In the genomic region with DNA sequence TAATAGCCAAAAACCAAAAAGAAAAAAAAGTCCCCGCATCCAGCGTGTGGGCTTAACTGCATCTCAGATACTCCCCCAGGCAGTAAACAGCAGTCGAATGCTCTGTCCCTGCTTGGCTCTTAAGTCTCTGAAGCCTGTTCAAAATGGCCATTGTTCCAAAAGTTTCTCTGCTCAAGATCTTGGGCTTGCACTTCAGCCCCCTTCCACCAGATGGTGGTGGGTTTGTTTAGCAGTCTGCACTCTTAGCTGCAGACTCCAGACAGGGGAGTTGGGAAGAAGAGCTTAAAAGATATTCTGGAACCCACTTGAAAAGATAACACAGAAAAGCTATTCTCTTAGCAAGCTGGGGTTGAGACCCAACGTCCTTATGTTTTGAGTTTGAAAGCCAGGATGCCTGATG, we compare ENCODE assay signal across 12 mouse cellular contexts.
DNase-seq lines count a peak whose midpoint lies in the region; ATAC-seq and TF ChIP-seq lines count a peak whose summit lies in the region.
"Had no signal": no experiment of that assay in that cellular context is flagged by ENCODE, and none has a peak within 500 bp of the region (broad histone marks: within the 10 kb centered on the region; RNA-seq: fewer than 3 reads in every experiment).

No protein-coding gene starts in this region.

- H3K9me3 ChIP-seq in hindbrain, embryonic 10.5 days, result no peaks in the 10 kb centered on the region
- H3K9me3 ChIP-seq in hindbrain, embryonic 16.5 days (ENCODE audit: control insufficient read depth, low read length), result no peaks in the 10 kb centered on the region
- H3K9me3 ChIP-seq in lung, postnatal 0 days (ENCODE audit: low read length), result no peaks in the 10 kb centered on the region
- H3K9me3 ChIP-seq in embryonic facial prominence, embryonic 11.5 days (replicated peaks; ENCODE audit: control insufficient read depth, low read length), result no peaks in the 10 kb centered on the region
- H3K9me3 ChIP-seq: liver, embryonic 13.5 days; neural tube, embryonic 12.5 days; stomach, embryonic 15.5 days had no signal

- 83% methylated on average over 4 of the region's 4 CpGs for WGBS in hindbrain, embryonic 10.5 days
- 72% methylated on average over 4 of the region's 4 CpGs for WGBS in hindbrain, embryonic 16.5 days
- 74% methylated on average over 4 of the region's 4 CpGs for WGBS in lung, postnatal 0 days
- 49% methylated on average over 4 of the region's 4 CpGs for WGBS in embryonic facial prominence, embryonic 11.5 days

- no peak for ATAC-seq in hindbrain, embryonic 16.5 days
- ATAC-seq in lung, postnatal 0 days, result no peak
- no peak for ATAC-seq in embryonic facial prominence, embryonic 11.5 days (replicated peaks; ENCODE audit: insufficient number of reproducible peaks, low FRiP score, low TSS enrichment, low read depth)

- no peaks in the 10 kb centered on the region for H3K4me1 ChIP-seq in hindbrain, embryonic 10.5 days (replicated peaks)
- H3K4me1 ChIP-seq in hindbrain, embryonic 16.5 days (ENCODE audit: control insufficient read depth, insufficient read depth, low read depth, low read length), result no peaks in the 10 kb centered on the region
- H3K4me1 ChIP-seq in lung, postnatal 0 days (ENCODE audit: insufficient read depth, low read depth, low read length), result no peaks in the 10 kb centered on the region
- H3K4me1 ChIP-seq in embryonic facial prominence, embryonic 11.5 days (ENCODE audit: control insufficient read depth, insufficient read depth, low read length), result no peaks in the 10 kb centered on the region
- H3K4me1 ChIP-seq: liver, embryonic 13.5 days; neural tube, embryonic 12.5 days; stomach, embryonic 15.5 days had no signal

- no peaks in the 10 kb centered on the region for H3K27me3 ChIP-seq in hindbrain, embryonic 10.5 days (ENCODE audit: insufficient read depth, poor library complexity, severe bottlenecking)
- no peaks in the 10 kb centered on the region for H3K27me3 ChIP-seq in hindbrain, embryonic 16.5 days (replicated peaks; ENCODE audit: control insufficient read depth, insufficient read depth, low read length)
- H3K27me3 ChIP-seq in lung, postnatal 0 days (replicated peaks; ENCODE audit: insufficient read depth, low read length), result no peaks in the 10 kb centered on the region
- no peaks in the 10 kb centered on the region for H3K27me3 ChIP-seq in embryonic facial prominence, embryonic 11.5 days (ENCODE audit: control insufficient read depth, insufficient read depth, low read length)
- H3K27me3 ChIP-seq: liver, embryonic 13.5 days; neural tube, embryonic 12.5 days; stomach, embryonic 15.5 days had no signal

- peak; percentile 6 for DNase-seq in hindbrain, embryonic 10.5 days (ENCODE audit: low spot score)
- DNase-seq in lung, postnatal 0 days (ENCODE audit: low spot score), result no peak
- no peak for DNase-seq in lung, postnatal 36 days
- DNase-seq in R1 (ENCODE audit: low read depth, low spot score), result peak; percentile 25
- DNase-seq in embryonic facial prominence, embryonic 11.5 days (ENCODE audit: low spot score), result peak; percentile 43
- no peak for DNase-seq in heart, adult 8-10 months (ENCODE audit: low spot score)
- no peak for DNase-seq in spleen, adult 12 weeks (ENCODE audit: low spot score)
- DNase-seq: adrenal gland, adult 8-10 months; liver, embryonic 13.5 days had no signal

- H3K9ac ChIP-seq in hindbrain, embryonic 16.5 days (ENCODE audit: low read depth, low read length), result no peak overlapping the region
- no peak overlapping the region for H3K9ac ChIP-seq in lung, postnatal 0 days (replicated peaks; ENCODE audit: low read depth)
- H3K9ac ChIP-seq in embryonic facial prominence, embryonic 11.5 days (replicated peaks; ENCODE audit: low read length), result no peak overlapping the region
- H3K9ac ChIP-seq: liver, embryonic 13.5 days; neural tube, embryonic 12.5 days; stomach, embryonic 15.5 days had no signal

- 0 out of 2 replicates have a peak, but pooled peaks have one; percentile 16 for TF ChIP-seq CTCF in lung, postnatal 0 days (IDR thresholded peaks at IDR 0.05)

- H3K4me2 ChIP-seq in hindbrain, embryonic 16.5 days (ENCODE audit: low read length), result no peak overlapping the region
- H3K4me2 ChIP-seq in lung, postnatal 0 days (replicated peaks; ENCODE audit: low read depth, low read length), result no peak overlapping the region
- no peak overlapping the region for H3K4me2 ChIP-seq in embryonic facial prominence, embryonic 11.5 days (ENCODE audit: low read depth, low read length)
- H3K4me2 ChIP-seq: liver, embryonic 13.5 days; neural tube, embryonic 12.5 days; stomach, embryonic 15.5 days had no signal

- H3K4me3 ChIP-seq in hindbrain, embryonic 10.5 days, result no peak overlapping the region
- H3K4me3 ChIP-seq in hindbrain, embryonic 16.5 days (ENCODE audit: low read length), result no peak overlapping the region
- H3K4me3 ChIP-seq in lung, postnatal 0 days (ENCODE audit: low read depth, low read length), result no peak overlapping the region
- H3K4me3 ChIP-seq in embryonic facial prominence, embryonic 11.5 days (ENCODE audit: low read depth, low read length), result no peak overlapping the region
- H3K4me3 ChIP-seq: liver, embryonic 13.5 days; neural tube, embryonic 12.5 days; stomach, embryonic 15.5 days had no signal

- H3K27ac ChIP-seq in hindbrain, embryonic 10.5 days, result no peak overlapping the region
- H3K27ac ChIP-seq in hindbrain, embryonic 16.5 days (ENCODE audit: low read depth, low read length), result no peak overlapping the region
- no peak overlapping the region for H3K27ac ChIP-seq in lung, postnatal 0 days (ENCODE audit: low read length)
- H3K27ac ChIP-seq in embryonic facial prominence, embryonic 11.5 days (replicated peaks; ENCODE audit: low read depth, low read length), result no peak overlapping the region
- H3K27ac ChIP-seq: liver, embryonic 13.5 days; neural tube, embryonic 12.5 days; stomach, embryonic 15.5 days had no signal

- no peaks in the 10 kb centered on the region for H3K36me3 ChIP-seq in hindbrain, embryonic 10.5 days
- H3K36me3 ChIP-seq in hindbrain, embryonic 16.5 days (ENCODE audit: control insufficient read depth, insufficient read depth, low read length), result no peaks in the 10 kb centered on the region
- no peaks in the 10 kb centered on the region for H3K36me3 ChIP-seq in lung, postnatal 0 days (ENCODE audit: insufficient read depth, low read length)
- H3K36me3 ChIP-seq in embryonic facial prominence, embryonic 11.5 days (replicated peaks; ENCODE audit: control insufficient read depth, insufficient read depth, low read depth, low read length), result no peaks in the 10 kb centered on the region
- H3K36me3 ChIP-seq: liver, embryonic 13.5 days; neural tube, embryonic 12.5 days; stomach, embryonic 15.5 days had no signal

- TF ChIP-seq EP300 in lung, postnatal 0 days (IDR thresholded peaks at IDR 0.05), result no peak

Comparison
In these comparisons a context has a peak if more than half of its experiments do, and no peak if none do; other contexts are left out.
1. DNase-seq: peak in hindbrain, embryonic 10.5 days (single experiment), R1 (single experiment) and embryonic facial prominence, embryonic 11.5 days (single experiment); none in lung, postnatal 0 days (single experiment), lung, postnatal 36 days (single experiment), heart, adult 8-10 months (single experiment) and spleen, adult 12 weeks (single experiment).